Mouse (Mus musculus) urinary bladder, postnatal 10 days (tissue): ENCODE measurements around the gene Nrxn1.
"Not testable (repeated sequence)": the region's sequence is repeated elsewhere in the genome, so short reads cannot be mapped to it uniquely, and the experiment has no call there.

Experiments used
- DNase-seq: peaks from one replicate; pipeline ENCODE4 v3.0.0; 2022; ENCODE audit warnings: low spot score

Gene Nrxn1

GRCm38 (mm10) chr17:90583196-90583595 is 509.7 kb downstream of the Nrxn1 start:
- DNase-seq: no peak

- DNase-seq: no peak
Measured at GRCm38 (mm10) chr17:90569877-90570276, 523.0 kb downstream of the Nrxn1 start.

- DNase-seq: no peak
Measured at GRCm38 (mm10) chr17:90565186-90565585, 527.7 kb downstream of the Nrxn1 start.

GRCm38 (mm10) chr17:90556376-90556775 is 536.5 kb downstream of the Nrxn1 start:
- DNase-seq: no peak

- no peak for DNase-seq
Measured at GRCm38 (mm10) chr17:90550415-90550814, 542.5 kb downstream of the Nrxn1 start.

- DNase-seq: no peak
Measured at GRCm38 (mm10) chr17:90546806-90547205, 546.1 kb downstream of the Nrxn1 start.

- DNase-seq: no peak
Measured at GRCm38 (mm10) chr17:90544639-90545259, 548.1 kb downstream of the Nrxn1 start.

- DNase-seq: no peak
Measured at GRCm38 (mm10) chr17:90543986-90544638, 548.8 kb downstream of the Nrxn1 start.

GRCm38 (mm10) chr17:90531443-90531842 is 561.4 kb downstream of the Nrxn1 start:
- DNase-seq: no peak

- no peak for DNase-seq
Measured at GRCm38 (mm10) chr17:90506026-90506425, 586.8 kb downstream of the Nrxn1 start.

GRCm38 (mm10) chr17:90503999-90504398 is 588.9 kb downstream of the Nrxn1 start:
- not testable (repeated sequence) for DNase-seq

GRCm38 (mm10) chr17:90501023-90501675 is 591.7 kb downstream of the Nrxn1 start:
- no peak for DNase-seq

GRCm38 (mm10) chr17:90479531-90480250 is 613.2 kb downstream of the Nrxn1 start:
- no peak for DNase-seq

GRCm38 (mm10) chr17:90456748-90457147 is 636.1 kb downstream of the Nrxn1 start:
- no peak for DNase-seq

GRCm38 (mm10) chr17:90455904-90456303 is 637.0 kb downstream of the Nrxn1 start:
- no peak for DNase-seq

- DNase-seq: peak; percentile 11
Measured at GRCm38 (mm10) chr17:90455409-90455775, 637.5 kb downstream of the Nrxn1 start.

- no peak for DNase-seq
Measured at GRCm38 (mm10) chr17:90454738-90455408, 638.0 kb downstream of the Nrxn1 start.

GRCm38 (mm10) chr17:90454356-90454737 is 638.5 kb downstream of the Nrxn1 start:
- no peak for DNase-seq

- no peak for DNase-seq
Measured at GRCm38 (mm10) chr17:90453280-90453679, 639.6 kb downstream of the Nrxn1 start.

GRCm38 (mm10) chr17:90452770-90453169 is 640.1 kb downstream of the Nrxn1 start:
- no peak for DNase-seq

GRCm38 (mm10) chr17:90451384-90451783 is 641.5 kb downstream of the Nrxn1 start:
- no peak for DNase-seq

GRCm38 (mm10) chr17:90443067-90443466 is 649.8 kb downstream of the Nrxn1 start:
- no peak for DNase-seq
